Mouse (Mus musculus) spleen, adult 12 weeks (tissue): ENCODE data around the gene Adh6a.
"Not testable (repeated sequence)": the region's sequence is repeated elsewhere in the genome, so short reads cannot be mapped to it uniquely, and the experiment has no call there.

Experiments used
- DNase-seq: peaks from one replicate; pipeline ENCODE4 v3.0.0; 2022; ENCODE audit warnings: low spot score

Gene Adh6a

GRCm38 (mm10) chr3:138325466-138325865 is 12.4 kb downstream of the Adh6a start:
- no peak for DNase-seq

GRCm38 (mm10) chr3:138333910-138334309 is 20.8 kb downstream of the Adh6a start:
- DNase-seq = no peak

- no peak for DNase-seq
These were observed 21.2 kb downstream of the Adh6a start for GRCm38 (mm10) chr3:138334320-138334719.

- DNase-seq = no peak
These were observed 22.5 kb downstream of the Adh6a start for GRCm38 (mm10) chr3:138335566-138335965.

GRCm38 (mm10) chr3:138336104-138336754 is 23.1 kb downstream of the Adh6a start:
- no peak for DNase-seq

- no peak for DNase-seq
These were observed 28.4 kb downstream of the Adh6a start, which contains the start of gene Adh6b for GRCm38 (mm10) chr3:138341471-138341870. Adh6b (plus strand) TSS chr3:138341775.

- DNase-seq = no peak
These were observed 34.0 kb downstream of the Adh6a start for GRCm38 (mm10) chr3:138347041-138347440.

- no peak for DNase-seq
These were observed 39.1 kb downstream of the Adh6a start for GRCm38 (mm10) chr3:138352012-138352809.

- no peak for DNase-seq
These were observed 45.8 kb downstream of the Adh6a start for GRCm38 (mm10) chr3:138358856-138359255.

GRCm38 (mm10) chr3:138360721-138361120 is 47.6 kb downstream of the Adh6a start:
- DNase-seq = no peak

GRCm38 (mm10) chr3:138362920-138363319 is 49.8 kb downstream of the Adh6a start:
- no peak for DNase-seq

GRCm38 (mm10) chr3:138366181-138366580 is 53.1 kb downstream of the Adh6a start:
- DNase-seq = no peak

- no peak for DNase-seq
These were observed 56.5 kb downstream of the Adh6a start for GRCm38 (mm10) chr3:138369546-138369945.

- DNase-seq = not testable (repeated sequence)
These were observed 57.2 kb downstream of the Adh6a start for GRCm38 (mm10) chr3:138370289-138370688.

GRCm38 (mm10) chr3:138373920-138374319 is 60.8 kb downstream of the Adh6a start:
- no peak for DNase-seq

- no peak for DNase-seq
These were observed 62.1 kb downstream of the Adh6a start for GRCm38 (mm10) chr3:138375148-138375547.
